Mouse (Mus musculus) gastrocnemius, adult 2 months (tissue): Measurements from ENCODE around the gene Nr1i3. TPM values are rescaled to one million over a fixed set of nuclear protein-coding genes. Genes with fewer than 3 reads are reported as not detected.

ENCODE experiments used
- DNase-seq: peaks from one replicate; pipeline ENCODE4 v3.0.0; 2022
- H3K27ac ChIP-seq: fragments of 200-600 bp; 2 replicates; pipeline ENCODE4 v1.8.1; 2022; ENCODE audit warnings: mild to moderate bottlenecking
- H3K4me3 ChIP-seq: fragments of 200-600 bp; 2 replicates; pipeline ENCODE4 v1.8.1; 2022; ENCODE audit warnings: mild to moderate bottlenecking, moderate library complexity
- CTCF ChIP-seq: fragments of 200-600 bp; IDR thresholded peaks from 2 replicates; pipeline ENCODE4 v1.8.1; 2022; ENCODE audit warnings: antibody characterized with exemption, mild to moderate bottlenecking, moderate library complexity
- intact Hi-C: fragments of 180-260 bp; cut with DNase I; formaldehyde crosslinking; loops from one replicate; pipeline ENCODE4 v1.15.1; 2025
- total RNA-seq, 2 experiments: library from RNA; stranded (reverse); gene quantifications; 2 replicates each; pipeline ENCODE4 v1.2.3; 2021

The Nr1i3 gene
- total RNA-seq, 2 experiments from 2014 or later, result not detected

- peak overlapping the region; percentile 24 for H3K27ac ChIP-seq
- no peak for DNase-seq
- no peak for TF ChIP-seq CTCF
- H3K4me3 ChIP-seq, result no peak overlapping the region
- intact Hi-C loops, result no loop called here
These were observed 54.6 kb downstream of the Nr1i3 start for GRCm38 (mm10) chr1:171268341-171268740.

GRCm38 (mm10) chr1:171269848-171270572 lies 56.2 kb downstream of the Nr1i3 start, which contains the start of gene B4galt3:
B4galt3 (plus strand) TSS chr1:171270328.
- H3K27ac ChIP-seq, result peak within 1 kb of the TSS; percentile 92
- H3K4me3 ChIP-seq, result peak within 1 kb of the TSS; percentile 83
- no peak for TF ChIP-seq CTCF
- DNase-seq, result peak; percentile 97
- intact Hi-C loops, result loop anchor here (2.0 kb wide), 1 partner anchor 17 kb away; the partner anchor contains the start of gene Usp21

Other genes with a start within 250 kb of the Nr1i3 start
- 1 to 10 TPM; 2.2 to 4.1 TPM for gene Fcgr2b, start 237.4 kb upstream of the Nr1i3 start, total RNA-seq
- gene Fcgr4, start 195.1 kb upstream of the Nr1i3 start, total RNA-seq, result not detected
- 1 to 10 TPM; 1.8 to 4.3 TPM for gene Fcgr3, start 149.0 kb upstream of the Nr1i3 start, total RNA-seq
- gene Cfap126, start 100.1 kb upstream of the Nr1i3 start, total RNA-seq, result 1 to 10 TPM in 1 of 2 experiments, under 1 TPM in 1; 0.75 to 1.8 TPM
- 100 to 1,000 TPM; 635 to 909 TPM for gene Sdhc, start 63.4 kb upstream of the Nr1i3 start, total RNA-seq
- gene Mpz, start 63.3 kb upstream of the Nr1i3 start, total RNA-seq, result 10 to 100 TPM; 24.7 to 27.7 TPM
- gene Pcp4l1, start 17.7 kb upstream of the Nr1i3 start, total RNA-seq, result 10 to 100 TPM; 58.3 to 75.0 TPM
- 10 to 100 TPM; 43.2 to 56.3 TPM for gene Tomm40l, start 8.5 kb downstream of the Nr1i3 start, total RNA-seq
- gene Apoa2, start 11.1 kb downstream of the Nr1i3 start, total RNA-seq, result under 1 TPM in 1 of 2 experiments, not detected in 1; 0.59 TPM
- 1 to 10 TPM; 2.5 to 6.1 TPM for gene Fcer1g, start 20.4 kb downstream of the Nr1i3 start, total RNA-seq
- gene Adamts4, start 36.5 kb downstream of the Nr1i3 start, total RNA-seq, result under 1 TPM; 0.15 to 0.73 TPM
- 1,000 to 10,000 TPM; 1,014 to 1,063 TPM for gene Ndufs2, start 37.4 kb downstream of the Nr1i3 start, total RNA-seq
- gene B4galt3, start 56.4 kb downstream of the Nr1i3 start, total RNA-seq, result 10 to 100 TPM; 12.1 to 12.5 TPM
- gene Ppox, start 67.2 kb downstream of the Nr1i3 start, total RNA-seq, result 1 to 10 TPM; 7.9 to 8.6 TPM
- gene Usp21, start 74.0 kb downstream of the Nr1i3 start, total RNA-seq, result 10 to 100 TPM; 15.8 to 18.7 TPM
- gene Ufc1, start 81.1 kb downstream of the Nr1i3 start, total RNA-seq, result 10 to 100 TPM; 84.3 to 93.2 TPM
- 10 to 100 TPM; 32.4 to 35.5 TPM for gene Dedd, start 115.2 kb downstream of the Nr1i3 start, total RNA-seq
- gene Nit1, start 131.7 kb downstream of the Nr1i3 start, total RNA-seq, result 10 to 100 TPM; 29.4 to 30.4 TPM
- gene Pfdn2, start 131.7 kb downstream of the Nr1i3 start, total RNA-seq, result 100 to 1,000 TPM in 1 of 2 experiments, 10 to 100 TPM in 1; 93.2 to 101 TPM
- gene Klhdc9, start 146.8 kb downstream of the Nr1i3 start, total RNA-seq, result not detected
- under 1 TPM in 1 of 2 experiments, not detected in 1; 0.06 TPM for gene Nectin4, start 156.1 kb downstream of the Nr1i3 start, total RNA-seq
- under 1 TPM; 0.38 to 0.73 TPM for gene Arhgap30, start 175.0 kb downstream of the Nr1i3 start, total RNA-seq
- 10 to 100 TPM; 29.9 to 36.8 TPM for gene Usf1, start 197.3 kb downstream of the Nr1i3 start, total RNA-seq
- under 1 TPM; 0.84 to 0.92 TPM for gene Tstd1, start 204.9 kb downstream of the Nr1i3 start, total RNA-seq
- 1 to 10 TPM; 4.2 to 6.0 TPM for gene F11r, start 223.6 kb downstream of the Nr1i3 start, total RNA-seq